Mouse (Mus musculus) liver, embryonic 14.5 days (tissue): ENCODE results near the gene Myo1g.

Experiments
- CTCF ChIP-seq: IDR thresholded peaks from 2 replicates; pipeline ENCODE4 v1.5.1; 2016; ENCODE audit warnings: antibody characterized with exemption, low read depth, control low read depth
- EP300 ChIP-seq: IDR thresholded peaks from 2 replicates; pipeline ENCODE4 v1.6.1; 2016; ENCODE audit warnings: antibody characterized with exemption, low read depth

DNA sequence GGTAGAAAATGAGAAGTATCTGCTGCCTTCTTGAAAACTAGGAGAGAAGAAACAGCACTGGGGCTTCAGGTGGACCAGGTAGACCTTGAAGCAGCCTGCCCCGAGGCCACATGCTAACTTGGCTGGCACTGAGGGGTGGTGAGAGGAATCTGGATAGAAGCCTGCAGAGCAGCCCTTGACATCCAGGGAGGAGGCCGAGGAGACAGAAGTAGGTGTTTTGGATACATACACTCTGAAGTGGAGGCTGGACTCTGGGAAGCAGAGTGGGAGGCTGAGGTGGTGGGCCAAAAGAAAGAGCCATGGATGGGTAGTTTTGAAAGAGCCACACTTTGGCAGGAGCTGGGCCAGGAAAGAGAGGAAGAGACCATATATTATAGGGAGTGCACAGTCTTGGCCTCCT, 41.5 kb downstream of the Myo1g start:
- TF ChIP-seq CTCF (no peak), EP300 (no peak)
